Mouse (Mus musculus): ENCODE results near the gene Prkar1a.

GRCm38 (mm10) chr11:109678291-109678690, 29.1 kb downstream of the Prkar1a start:
- TF ChIP-seq CTCF (IDR thresholded peaks at IDR 0.05; ENCODE audit: borderline replicate concordance, control insufficient read depth, extremely low read depth, insufficient read depth, low read length, poor library complexity) (no peak), POLR2A (IDR thresholded peaks at IDR 0.05; ENCODE audit: control insufficient read depth, extremely low read depth, insufficient read depth, low read length, poor library complexity) (no peak)

All from thymus, adult 2 months (tissue).